Mouse (Mus musculus) CH12.LX (cell line): ENCODE measurements around the gene Abtb2. TPM values are rescaled to one million over a fixed set of nuclear protein-coding genes. Genes with fewer than 3 reads are reported as not detected.
A peak's percentile ranks its signal among the peaks of the same experiment; 100 is the strongest.

ENCODE experiments used
- DNase-seq: peaks from one replicate; pipeline ENCODE4 v3.0.0-alpha.2; 2013; ENCODE audit errors: extremely low read depth
- H3K27ac ChIP-seq: 2 replicates; pipeline ENCODE4 v1.5.1; 2012; ENCODE audit warnings: low read depth, mild to moderate bottlenecking, control low read depth, moderate library complexity; ENCODE audit not compliant: insufficient read depth
- H3K27me3 ChIP-seq: replicated peaks from 2 replicates; pipeline ENCODE3; 2012; ENCODE audit warnings: inconsistent platforms
- H3K36me3 ChIP-seq, 2 experiments: replicated peaks in 1 of 2; 2 replicates each; pipeline versions ENCODE3 to v1.6.1; 2012; ENCODE audit warnings: inconsistent platforms in 1 of 2, low read length in 1 of 2, mild to moderate bottlenecking in 1 of 2, mixed read lengths in 1 of 2, moderate library complexity in 1 of 2; ENCODE audit not compliant: control insufficient read depth in 1 of 2, insufficient read depth in 1 of 2
- H3K4me1 ChIP-seq, 2 experiments: 2 replicates each; pipeline ENCODE4 v1.6.1; 2012; ENCODE audit warnings: inconsistent platforms in 1 of 2, moderate library complexity in 1 of 2; ENCODE audit not compliant: insufficient read depth in 2 of 2, control insufficient read depth in 1 of 2
- H3K4me2 ChIP-seq: 2 replicates; pipeline ENCODE4 v1.6.1; 2012; ENCODE audit warnings: low read depth, mild to moderate bottlenecking, control low read depth; ENCODE audit not compliant: poor library complexity, insufficient read depth, severe bottlenecking
- H3K4me3 ChIP-seq, 3 experiments: fragments of 150-350 bp in 1 of 3; sonication (generic) in 1 of 3; replicated peaks in 1 of 3; 2 replicates each; pipeline versions ENCODE3 to v1.5.1; 2011 to 2012; ENCODE audit warnings: low read depth in 2 of 3, low read length in 2 of 3, mild to moderate bottlenecking in 2 of 3, moderate library complexity in 2 of 3, control low read depth in 1 of 3, improper control_type of control experiment in 1 of 3, inconsistent platforms in 1 of 3, mixed read lengths in 1 of 3; ENCODE audit not compliant: poor library complexity in 1 of 3
- H3K79me2 ChIP-seq: replicated peaks from 2 replicates; pipeline ENCODE4 v1.6.1; 2012; ENCODE audit warnings: mild to moderate bottlenecking, moderate library complexity; ENCODE audit not compliant: control insufficient read depth, poor library complexity, insufficient read depth, severe bottlenecking; ENCODE audit errors: extremely low read depth
- H3K9ac ChIP-seq: 2 replicates; pipeline ENCODE4 v1.6.1; 2012; ENCODE audit warnings: low read depth, mild to moderate bottlenecking, control low read depth, moderate library complexity; ENCODE audit not compliant: insufficient read depth
- H3K9me3 ChIP-seq: replicated peaks from 2 replicates; pipeline ENCODE3; 2012; ENCODE audit warnings: low read length, inconsistent platforms, mixed read lengths
- BHLHE40 ChIP-seq: IDR thresholded peaks from 2 replicates; pipeline ENCODE4 v1.6.1; 2011; ENCODE audit warnings: mild to moderate bottlenecking, low read depth, low read length, improper control_type of control experiment
- CHD1 ChIP-seq: IDR thresholded peaks from 2 replicates; pipeline ENCODE4 v1.6.1; 2012; ENCODE audit warnings: low read depth, low read length, improper control_type of control experiment, inconsistent platforms
- CHD2 ChIP-seq: IDR thresholded peaks from 2 replicates; pipeline ENCODE4 v1.6.1; 2011; ENCODE audit warnings: low read length, improper control_type of control experiment
- CTCF ChIP-seq, 2 experiments: IDR thresholded peaks in 1 of 2; conservative IDR thresholded peaks in 1 of 2; 2 replicates each; pipeline ENCODE4 v1.5.1; 2011 to 2012; ENCODE audit warnings: low read depth in 2 of 2, low read length in 2 of 2, improper control_type of control experiment in 1 of 2, inconsistent platforms in 1 of 2, mild to moderate bottlenecking in 1 of 2, moderate library complexity in 1 of 2
- E2F4 ChIP-seq: IDR thresholded peaks from 2 replicates; pipeline ENCODE4 v1.6.1; 2011; ENCODE audit warnings: low read depth, low read length, improper control_type of control experiment; ENCODE audit not compliant: insufficient replicate concordance
- ELF1 ChIP-seq: IDR thresholded peaks from 2 replicates; pipeline ENCODE4 v1.6.1; 2014; ENCODE audit warnings: low read depth, mild to moderate bottlenecking, inconsistent platforms, low read length, improper control_type of control experiment
- EP300 ChIP-seq: IDR thresholded peaks from 2 replicates; pipeline ENCODE4 v1.6.1; 2011; ENCODE audit warnings: low read length, improper control_type of control experiment
- ETS1 ChIP-seq: conservative IDR thresholded peaks from 2 replicates; pipeline ENCODE4 v1.6.1; 2012; ENCODE audit warnings: low read depth, mild to moderate bottlenecking, inconsistent platforms, low read length, improper control_type of control experiment, moderate library complexity
- GABPA ChIP-seq: IDR thresholded peaks from 2 replicates; pipeline ENCODE4 v1.6.1; 2012; ENCODE audit warnings: low read depth, low read length, improper control_type of control experiment, inconsistent platforms; ENCODE audit not compliant: insufficient replicate concordance
- HCFC1 ChIP-seq: IDR thresholded peaks from 2 replicates; pipeline ENCODE4 v1.6.1; 2012; ENCODE audit warnings: low read depth, mild to moderate bottlenecking, inconsistent platforms, low read length, improper control_type of control experiment
- IRF4 ChIP-seq: IDR thresholded peaks from 2 replicates; pipeline ENCODE4 v1.6.1; 2014; ENCODE audit warnings: low read depth, mild to moderate bottlenecking, inconsistent platforms, low read length, improper control_type of control experiment
- JUN ChIP-seq: IDR thresholded peaks from 2 replicates; pipeline ENCODE4 v1.6.1; 2011; ENCODE audit warnings: low read depth, mild to moderate bottlenecking, low read length, improper control_type of control experiment, moderate library complexity; ENCODE audit not compliant: insufficient read depth
- JUND ChIP-seq: conservative IDR thresholded peaks from 2 replicates; pipeline ENCODE4 v1.6.1; 2011; ENCODE audit warnings: low read depth, low read length, improper control_type of control experiment
- KAT2A ChIP-seq: IDR thresholded peaks from 2 replicates; pipeline ENCODE4 v1.6.1; 2012; ENCODE audit warnings: low read length, improper control_type of control experiment, inconsistent platforms; ENCODE audit not compliant: insufficient replicate concordance
- MAFK ChIP-seq: IDR thresholded peaks from 2 replicates; pipeline ENCODE4 v1.6.1; 2011; ENCODE audit warnings: low read length, improper control_type of control experiment; ENCODE audit not compliant: insufficient replicate concordance
- MAX ChIP-seq: IDR thresholded peaks from 2 replicates; pipeline ENCODE4 v1.6.1; 2011; ENCODE audit warnings: low read length, improper control_type of control experiment
- MAZ ChIP-seq: IDR thresholded peaks from 2 replicates; pipeline ENCODE4 v1.6.1; 2012; ENCODE audit warnings: low read depth, mild to moderate bottlenecking, inconsistent platforms, low read length, improper control_type of control experiment, moderate library complexity
- MEF2A ChIP-seq: IDR thresholded peaks from 2 replicates; pipeline ENCODE4 v1.6.1; 2014; ENCODE audit warnings: low read depth, mild to moderate bottlenecking, inconsistent platforms, low read length, improper control_type of control experiment, borderline replicate concordance
- MXI1 ChIP-seq: IDR thresholded peaks from 2 replicates; pipeline ENCODE4 v1.6.1; 2011; ENCODE audit warnings: mild to moderate bottlenecking, low read depth, low read length, improper control_type of control experiment
- MYC ChIP-seq: IDR thresholded peaks from 2 replicates; pipeline ENCODE4 v1.6.1; 2011; ENCODE audit warnings: low read depth, mild to moderate bottlenecking, improper control_type of control experiment, low read length
- NELFE ChIP-seq: IDR thresholded peaks from 2 replicates; pipeline ENCODE4 v1.6.1; 2011; ENCODE audit warnings: low read depth, low read length, improper control_type of control experiment
- NRF1 ChIP-seq: IDR thresholded peaks from 2 replicates; pipeline ENCODE4 v1.6.1; 2014; ENCODE audit warnings: low read depth, mild to moderate bottlenecking, inconsistent platforms, low read length, improper control_type of control experiment, moderate library complexity
- PAX5 ChIP-seq: IDR thresholded peaks from 2 replicates; pipeline ENCODE4 v1.6.1; 2012; ENCODE audit warnings: low read length, inconsistent platforms, mixed read lengths
- POLR2A ChIP-seq: IDR thresholded peaks from 2 replicates; pipeline ENCODE4 v1.6.1; 2011; ENCODE audit warnings: low read depth, mild to moderate bottlenecking, improper control_type of control experiment, low read length
- POLR2AphosphoS2 ChIP-seq: IDR thresholded peaks from 2 replicates; pipeline ENCODE4 v1.6.1; 2011; ENCODE audit warnings: low read depth, low read length, improper control_type of control experiment
- RAD21 ChIP-seq: IDR thresholded peaks from 2 replicates; pipeline ENCODE4 v1.6.1; 2011; ENCODE audit warnings: low read depth, mild to moderate bottlenecking, low read length, improper control_type of control experiment, moderate library complexity
- RCOR1 ChIP-seq: conservative IDR thresholded peaks from 2 replicates; pipeline ENCODE4 v1.6.1; 2012; ENCODE audit warnings: low read depth, mild to moderate bottlenecking, inconsistent platforms, low read length, improper control_type of control experiment
- SIN3A ChIP-seq: IDR thresholded peaks from 2 replicates; pipeline ENCODE4 v1.6.1; 2012; ENCODE audit warnings: low read length, improper control_type of control experiment, inconsistent platforms
- SMC3 ChIP-seq: IDR thresholded peaks from 2 replicates; pipeline ENCODE4 v1.6.1; 2011; ENCODE audit warnings: low read depth, low read length, improper control_type of control experiment
- TBP ChIP-seq: conservative IDR thresholded peaks from 2 replicates; pipeline ENCODE4 v1.6.1; 2011; ENCODE audit warnings: low read depth, low read length, improper control_type of control experiment
- TCF12 ChIP-seq: IDR thresholded peaks from 2 replicates; pipeline ENCODE4 v1.6.1; 2014; ENCODE audit warnings: low read depth, mild to moderate bottlenecking, inconsistent platforms, low read length, improper control_type of control experiment
- UBTF ChIP-seq: IDR thresholded peaks from 2 replicates; pipeline ENCODE4 v1.6.1; 2012; ENCODE audit warnings: low read depth, mild to moderate bottlenecking, inconsistent platforms, low read length, improper control_type of control experiment, moderate library complexity
- USF1 ChIP-seq: IDR thresholded peaks from 2 replicates; pipeline ENCODE4 v1.6.1; 2014; ENCODE audit warnings: low read depth, mild to moderate bottlenecking, inconsistent platforms, low read length, improper control_type of control experiment
- USF2 ChIP-seq: conservative IDR thresholded peaks from 2 replicates; pipeline ENCODE4 v1.6.1; 2011; ENCODE audit warnings: low read depth, low read length, improper control_type of control experiment
- ZC3H11A ChIP-seq: IDR thresholded peaks from 2 replicates; pipeline ENCODE4 v1.6.1; 2012; ENCODE audit warnings: low read depth, mild to moderate bottlenecking, inconsistent platforms, low read length, improper control_type of control experiment
- ZKSCAN1 ChIP-seq: IDR thresholded peaks from 2 replicates; pipeline ENCODE4 v1.6.1; 2012; ENCODE audit warnings: low read depth, inconsistent platforms, low read length, improper control_type of control experiment, borderline replicate concordance
- ZMIZ1 ChIP-seq: IDR thresholded peaks from 2 replicates; pipeline ENCODE4 v1.6.1; 2012; ENCODE audit warnings: low read depth, mild to moderate bottlenecking, inconsistent platforms, low read length, improper control_type of control experiment
- ZNF384 ChIP-seq: IDR thresholded peaks from 2 replicates; pipeline ENCODE4 v1.6.1; 2012; ENCODE audit warnings: low read depth, low read length, improper control_type of control experiment, inconsistent platforms
- dilution Hi-C: fragments of 300-500 bp; cut with MboI; formaldehyde crosslinking; loops from 2 replicates; pipeline ENCODE4 v1.14.3; 2020; ENCODE audit warnings: low sequenced_read_pairs; ENCODE audit not compliant: extremely low pct_unique_long_range_greater_than_20kb, extremely low pct_ligation_motif_present
- in situ Hi-C: fragments of 300-500 bp; cut with MboI; formaldehyde crosslinking; loops from 3 replicates; pipeline ENCODE4 v1.14.3; 2019; ENCODE audit warnings: low sequenced_read_pairs, low pct_ligation_motif_present, low pct_unique_long_range_greater_than_20kb, mixed read lengths
- polyA plus RNA-seq: library from polyadenylated mRNA; unstranded; fragments of >175 nt; gene quantifications from 2 replicates; pipeline ENCODE4 v1.2.1, GENCODE M21; 2012; ENCODE audit warnings: low read depth; ENCODE audit not compliant: insufficient read length
- total RNA-seq, 2 experiments: library from RNA; depleted of rRNA; stranded (reverse); fragments of 300-350 nt in 1 of 2; fragments of >200 nt in 1 of 2; gene quantifications; 2 replicates each; pipeline ENCODE4 v1.2.3; 2012 to 2014

Abtb2 gene
- total and polyA plus RNA-seq, 3 experiments: 2.9 to 7.7 (median 3.8) TPM

GRCm38 (mm10) chr2:103684926-103685577 lies 118.9 kb downstream of the Abtb2 start:
- Histone ChIP-seq H3K4me3 (peak overlapping the region in 1 of 3 experiments; percentile 15), H3K27ac (peak overlapping the region; percentile 66)
- dilution Hi-C loops: no loop called here

GRCm38 (mm10) chr2:103685581-103685980 lies 119.5 kb downstream of the Abtb2 start:
- no peak overlapping the region for H3K4me3 ChIP-seq
- H3K36me3 ChIP-seq: peaks cover 0 to 6% of the 10 kb centered on the region in 2 experiments
- peaks cover 37 to 70% of the 10 kb centered on the region in 2 experiments for H3K4me1 ChIP-seq
- dilution Hi-C loops: no loop called here
- no peak for DNase-seq
- TF ChIP-seq MAZ: 0 out of 2 replicates have a peak, but pooled peaks have one; percentile 2
- TF ChIP-seq CHD1: no peak
- 0 out of 2 replicates have a peak, but pooled peaks have one; percentile 31 for TF ChIP-seq BHLHE40
- TF ChIP-seq SIN3A: no peak
- no peak for TF ChIP-seq ELF1
- no peak for TF ChIP-seq GABPA
- no peak for TF ChIP-seq HCFC1
- no peak for TF ChIP-seq MEF2A
- TF ChIP-seq TCF12: no peak
- no peak for TF ChIP-seq ZKSCAN1
- H3K9ac ChIP-seq: no peak overlapping the region
- peak overlapping the region; percentile 33; the same call in 1 of the 2 replicates for H3K4me2 ChIP-seq
- no peaks in the 10 kb centered on the region for H3K27me3 ChIP-seq
- no peak overlapping the region for H3K27ac ChIP-seq
- H3K79me2 ChIP-seq: no peaks in the 10 kb centered on the region
- in situ Hi-C loops: no loop called here
- no peaks in the 10 kb centered on the region for H3K9me3 ChIP-seq

More at GRCm38 (mm10) chr2:103684926-103685577, 118.9 kb downstream of the Abtb2 start:
- Histone ChIP-seq H3K4me1 (peaks cover 40 to 71% of the 10 kb centered on the region in 2 experiments), H3K9ac (no peak overlapping the region), H3K79me2 (no peaks in the 10 kb centered on the region), H3K9me3 (no peaks in the 10 kb centered on the region), H3K4me2 (peak overlapping the region; percentile 33), H3K36me3 (peaks cover 0 to 5% of the 10 kb centered on the region in 2 experiments), H3K27me3 (no peaks in the 10 kb centered on the region)
- TF ChIP-seq KAT2A (no peak), USF1 (no peak), POLR2AphosphoS2 (no peak), MYC (0 out of 2 replicates have a peak, but pooled peaks have one; percentile 15), ETS1 (peak; percentile 82), RAD21 (no peak), HCFC1 (no peak), MAZ (0 out of 2 replicates have a peak, but pooled peaks have one; percentile 22), NELFE (no peak), MXI1 (no peak), SMC3 (peak; percentile 19; the same call in 1 of the 2 replicates), JUND (0 out of 2 replicates have a peak, but pooled peaks have one; percentile 6), TBP (no peak), JUN (no peak), BHLHE40 (peak; percentile 45; the same call in 1 of the 2 replicates), CTCF (conservative IDR thresholded peaks at IDR 0.05 in 1 of 2, IDR thresholded peaks at IDR 0.05 in 1 of 2; ENCODE audit: low read depth in 2 of 2, low read length in 2 of 2) (no peak), UBTF (0 out of 2 replicates have a peak, but pooled peaks have one; percentile 22), TCF12 (peak; percentile 81), CHD2 (0 out of 2 replicates have a peak, but pooled peaks have one; percentile 28), RCOR1 (no peak), E2F4 (no peak), ELF1 (no peak), USF2 (no peak), NRF1 (peak; percentile 31; the same call in 1 of the 2 replicates), CHD1 (0 out of 2 replicates have a peak, but pooled peaks have one; percentile 44), MAX (0 out of 2 replicates have a peak, but pooled peaks have one; percentile 41), IRF4 (peak; percentile 50), ZC3H11A (no peak), GABPA (no peak), ZNF384 (no peak), MAFK (0 out of 2 replicates have a peak, but pooled peaks have one; percentile 52), SIN3A (peak; percentile 73), MEF2A (peak; percentile 64; the same call in 1 of the 2 replicates), ZMIZ1 (no peak), EP300 (peak; percentile 35; the same call in 1 of the 2 replicates), PAX5 (no peak), ZKSCAN1 (no peak), POLR2A (no peak)
- in situ Hi-C loops: no loop called here
- DNase-seq: peak; percentile 69
